Mouse (Mus musculus): ENCODE measurements around the gene Slc39a11.

DNA sequence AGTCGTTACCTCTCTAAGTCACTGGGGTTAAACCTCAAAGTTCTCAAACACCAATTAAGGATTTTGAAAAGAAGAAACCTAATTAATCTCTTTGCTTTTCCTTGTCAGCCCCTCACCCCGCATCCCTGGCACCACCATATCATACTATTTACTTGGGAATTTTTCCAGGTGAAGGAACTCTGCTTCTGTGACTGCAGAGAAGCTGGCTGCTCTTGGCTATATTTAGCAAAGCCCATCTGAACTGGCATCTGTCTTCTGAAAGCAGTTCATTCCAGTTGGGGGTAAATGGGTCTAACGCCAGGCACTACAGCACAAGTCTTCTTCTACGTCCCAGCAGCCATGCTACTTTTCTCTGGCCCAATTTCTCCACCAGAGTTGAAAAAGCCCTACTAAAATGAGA is 23.7 kb upstream of the Slc39a11 start:
- no peak for TF ChIP-seq GATA1 (IDR thresholded peaks at IDR 0.05; ENCODE audit: low read length)
- TF ChIP-seq TAL1 (IDR thresholded peaks at IDR 0.05; ENCODE audit: low read length) = no peak
